Mouse (Mus musculus) heart, adult 8-10 months (tissue): ENCODE results near the gene Rpl11. TPM values are rescaled to one million over a fixed set of nuclear protein-coding genes. Genes with fewer than 3 reads are reported as not detected.

Experiments
- DNase-seq: peaks from one replicate; pipeline ENCODE4 v3.0.0; 2022; ENCODE audit warnings: low spot score
- total RNA-seq, 4 experiments: library from RNA; stranded (reverse); gene quantifications; 2 replicates each; pipeline ENCODE4 v1.2.4; 2022

Rpl11 gene
- total RNA-seq, 4 experiments from 2014 or later, result 238 to 318 (median 274) TPM

DNA sequence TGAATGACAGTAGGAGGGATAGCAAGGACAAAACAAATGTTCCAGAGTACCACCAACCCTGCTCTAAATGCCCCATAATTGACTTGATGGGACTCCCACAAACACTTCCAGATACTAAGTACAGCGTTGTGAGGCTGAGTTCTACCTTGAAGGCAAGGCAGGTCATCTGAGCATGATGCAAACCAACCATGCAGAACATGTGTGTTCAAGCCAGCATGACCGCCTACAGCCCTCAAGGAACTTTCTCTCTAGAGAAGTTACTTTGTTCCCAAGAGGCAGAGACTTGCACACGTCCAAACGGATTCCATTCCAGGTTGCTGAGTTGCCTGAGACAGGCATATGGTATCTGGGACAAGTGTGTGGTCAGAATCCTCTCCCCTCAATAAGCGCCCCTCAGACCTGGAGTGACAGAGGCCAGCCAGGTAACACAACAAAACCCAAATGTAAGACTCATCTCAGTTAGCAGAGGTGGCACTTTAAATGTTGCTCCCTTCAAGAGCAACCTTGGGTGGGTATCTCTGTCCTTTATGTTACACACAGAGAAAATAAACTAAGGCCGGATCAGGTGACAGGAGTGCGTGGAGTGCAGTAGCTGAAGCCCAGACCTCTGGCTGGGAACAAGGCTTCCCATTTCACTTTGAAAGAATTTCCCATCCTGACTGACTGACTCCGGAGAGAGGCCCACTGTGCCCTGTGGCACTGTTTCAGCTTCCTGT lies 25.7 kb downstream of the Rpl11 start:
- no peak for DNase-seq

DNA sequence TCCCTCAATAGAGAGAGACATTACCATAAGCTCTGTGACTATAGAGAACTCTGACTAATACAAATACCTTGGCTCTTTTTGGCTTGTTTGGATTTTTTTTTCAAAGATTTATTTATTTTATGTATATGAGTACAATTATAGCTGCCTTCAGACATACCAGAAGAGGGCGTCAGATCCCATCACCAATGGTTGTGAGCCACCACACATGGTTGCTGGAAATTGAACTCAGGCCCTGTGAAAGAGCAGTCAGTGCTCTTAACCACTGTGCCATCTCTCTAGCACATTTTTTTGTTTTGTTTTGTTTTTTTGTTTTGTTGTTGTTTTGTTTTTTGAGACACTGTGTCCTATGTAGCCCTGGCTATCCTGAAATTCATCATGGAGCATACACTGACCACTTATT lies 27.9 kb downstream of the Rpl11 start:
- no peak for DNase-seq

DNA sequence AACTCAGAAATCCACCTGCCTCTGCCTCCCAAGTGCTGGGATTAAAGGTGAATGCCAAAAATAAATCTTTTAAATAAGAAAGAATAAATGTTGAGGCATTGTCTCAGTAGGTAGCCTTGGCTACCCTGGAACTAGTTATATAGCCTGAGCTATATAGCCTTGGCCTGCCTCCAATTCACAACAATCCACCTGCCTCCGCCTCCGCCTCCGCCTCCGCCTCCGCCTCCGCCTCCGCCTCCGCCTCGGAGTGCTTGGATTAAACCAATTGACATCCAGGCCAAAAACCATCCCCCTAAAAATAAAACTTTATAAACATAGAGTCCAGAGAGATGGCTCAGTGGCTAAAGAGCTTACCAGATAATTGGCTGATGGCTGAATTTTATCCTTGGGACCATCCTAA lies 30.3 kb downstream of the Rpl11 start:
- no peak for DNase-seq

DNA sequence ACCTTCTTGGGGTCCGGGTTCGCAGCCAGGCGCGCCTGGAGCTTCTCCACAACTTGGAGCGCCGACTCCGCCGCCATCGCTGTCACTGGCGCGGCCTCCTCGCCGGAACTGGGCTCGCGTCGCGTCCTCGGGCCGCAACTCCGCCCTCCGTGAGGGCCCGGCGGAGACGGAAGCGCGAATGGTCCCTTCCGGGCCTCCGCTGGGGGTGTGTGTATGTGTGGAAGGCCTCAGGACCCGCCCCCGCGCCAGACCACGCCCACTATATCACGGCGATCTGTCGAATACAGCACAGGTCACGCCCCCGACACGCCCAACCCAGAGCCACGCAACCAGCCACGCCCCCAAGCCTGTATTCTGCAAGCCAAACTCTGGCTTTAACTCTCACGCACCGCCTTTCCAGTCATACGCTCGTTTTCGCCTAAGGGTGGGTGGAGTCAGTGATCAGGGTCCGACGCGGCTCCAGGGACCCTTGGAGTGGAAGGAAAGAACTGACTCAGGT lies 31.6 kb downstream of the Rpl11 start, which contains the start of gene Eloa:
Gene Eloa (minus strand): TSS at position 215 of the 499 bp plus-strand sequence.
- DNase-seq, result peak; percentile 100

DNA sequence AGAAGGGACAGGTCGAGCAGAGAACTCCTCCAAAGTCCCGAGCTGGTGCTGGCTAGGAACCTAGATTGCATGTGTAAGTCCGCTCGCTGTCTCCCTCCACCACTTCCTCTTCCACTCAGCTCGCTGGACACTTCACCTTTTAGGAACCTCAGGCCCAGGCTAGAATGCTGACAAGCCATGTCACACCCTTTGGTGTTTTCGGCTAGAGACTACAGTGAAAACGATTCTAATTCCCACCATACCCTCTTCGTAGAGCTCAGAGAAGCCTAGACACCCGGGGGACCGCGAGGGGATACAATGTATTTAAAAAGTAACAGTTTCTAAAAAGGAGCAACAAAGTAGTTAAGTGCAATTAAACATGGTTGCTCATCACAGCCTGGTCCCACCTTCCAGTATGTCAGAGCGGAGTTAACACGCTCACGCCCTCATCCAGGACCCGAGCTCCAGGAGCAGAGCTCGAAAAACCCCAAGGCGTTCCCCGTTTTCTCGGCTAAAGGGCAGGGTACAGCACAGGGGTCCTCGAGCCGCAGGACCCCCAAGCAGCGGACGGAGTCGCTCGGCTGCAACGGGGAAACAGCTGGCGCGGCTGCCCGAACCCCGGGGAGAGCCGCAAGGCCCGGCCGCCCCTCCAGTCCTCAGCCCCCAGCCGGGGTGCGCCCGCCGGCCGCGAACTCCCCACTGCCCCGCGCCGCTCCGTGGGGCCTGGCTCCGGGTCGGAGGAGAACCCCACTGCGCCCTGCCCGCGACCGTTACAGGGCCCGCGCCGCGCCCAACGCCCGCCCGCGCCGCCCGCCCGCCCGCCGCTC lies 32.3 kb downstream of the Rpl11 start:
- DNase-seq, result peak; percentile 17

DNA sequence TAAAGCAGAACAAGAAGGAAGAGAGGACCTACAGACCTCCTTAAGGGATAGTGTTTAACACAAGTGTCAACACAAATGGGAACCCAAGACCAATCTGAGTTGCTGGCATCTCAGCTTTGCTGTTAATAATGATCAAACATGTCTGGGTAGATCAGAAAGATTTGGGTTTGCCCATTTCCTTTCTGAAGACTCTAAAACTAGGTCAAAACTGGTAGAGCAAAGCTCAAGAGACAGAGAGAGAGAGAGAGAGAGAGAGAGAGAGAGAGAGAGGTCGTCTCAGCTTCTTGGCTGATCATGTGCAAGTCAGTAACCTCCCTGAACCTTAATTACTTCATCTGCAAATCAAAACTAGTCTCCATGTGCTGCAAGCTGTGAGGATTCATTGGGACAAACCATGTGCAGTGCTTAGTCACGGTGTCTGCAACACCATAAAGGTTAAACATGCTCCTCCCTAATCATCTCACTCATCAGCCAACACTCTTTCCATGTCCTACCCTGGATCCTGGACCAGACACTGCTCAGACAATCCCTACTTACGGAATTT lies 37.1 kb downstream of the Rpl11 start:
- DNase-seq, result no peak

DNA sequence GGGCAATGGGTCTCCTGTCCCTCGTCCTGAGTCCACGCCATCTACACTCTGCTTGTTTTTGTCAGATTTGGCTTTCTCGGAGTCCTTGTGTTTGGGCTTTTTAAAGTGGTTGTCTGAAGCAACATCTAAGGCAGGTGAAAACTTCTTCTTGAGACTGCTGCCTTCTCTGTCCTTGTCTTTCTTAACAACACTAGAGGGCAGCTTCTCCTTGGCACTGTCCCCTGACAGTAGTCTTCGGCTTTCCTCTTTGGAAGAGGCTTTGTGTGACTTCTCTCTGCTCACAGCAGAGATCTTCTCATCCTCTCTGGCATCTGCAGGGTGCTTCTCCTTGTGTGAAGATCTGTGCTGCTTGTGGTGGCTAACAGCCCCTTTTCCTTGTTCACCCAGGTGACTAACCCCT lies 42.6 kb downstream of the Rpl11 start:
- DNase-seq, result no peak

DNA sequence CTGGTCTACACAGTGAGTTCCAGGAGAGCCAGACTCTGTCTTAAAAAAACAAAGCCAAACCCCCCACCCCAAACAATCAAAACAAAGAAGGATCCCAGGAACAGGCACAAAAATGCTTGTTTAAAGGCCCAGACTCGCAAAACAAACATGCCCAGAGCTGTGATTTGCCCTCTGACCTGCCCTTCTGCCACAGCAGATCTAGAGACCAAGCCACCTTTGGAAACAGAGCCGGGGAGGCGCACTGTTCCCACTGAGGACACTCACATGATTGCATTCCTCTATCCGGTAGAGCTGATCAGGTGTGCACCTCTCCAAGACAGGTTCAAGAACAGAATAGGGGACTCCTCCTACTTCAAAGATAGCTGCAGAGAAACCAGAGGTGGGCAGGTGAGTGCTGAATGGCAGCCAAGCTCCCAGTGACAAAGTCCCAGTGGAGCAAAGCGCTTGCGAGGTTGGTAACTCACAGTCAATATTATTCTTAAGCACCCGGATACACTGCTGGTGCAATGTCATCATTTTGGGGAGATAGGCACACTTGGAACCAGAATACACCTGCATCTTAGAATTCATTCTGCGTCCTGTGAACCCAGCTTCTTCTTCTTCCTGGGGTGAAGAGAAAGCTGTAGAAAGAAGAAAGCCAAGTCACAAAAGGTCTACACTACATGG lies 44.3 kb downstream of the Rpl11 start:
- no peak for DNase-seq

DNA sequence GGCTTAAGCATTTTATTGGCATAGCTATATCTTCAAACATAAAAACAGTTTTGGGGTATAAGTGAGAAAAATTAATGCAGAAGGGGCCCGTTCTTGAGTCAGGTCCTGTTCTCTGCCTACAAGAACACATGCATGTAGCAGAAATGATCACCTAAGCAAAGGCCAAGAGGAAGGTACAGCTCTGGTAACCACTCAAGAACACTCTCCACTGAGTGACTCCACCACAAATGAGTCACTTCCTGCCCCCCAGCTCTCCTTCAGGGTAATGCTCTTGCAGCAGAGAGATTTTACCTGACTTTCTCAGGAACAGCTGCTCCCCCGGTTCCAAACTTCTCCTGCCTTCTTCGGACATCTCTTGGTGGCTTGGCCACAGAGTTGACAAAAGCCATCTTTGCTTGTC lies 46.4 kb downstream of the Rpl11 start:
- no peak for DNase-seq

DNA sequence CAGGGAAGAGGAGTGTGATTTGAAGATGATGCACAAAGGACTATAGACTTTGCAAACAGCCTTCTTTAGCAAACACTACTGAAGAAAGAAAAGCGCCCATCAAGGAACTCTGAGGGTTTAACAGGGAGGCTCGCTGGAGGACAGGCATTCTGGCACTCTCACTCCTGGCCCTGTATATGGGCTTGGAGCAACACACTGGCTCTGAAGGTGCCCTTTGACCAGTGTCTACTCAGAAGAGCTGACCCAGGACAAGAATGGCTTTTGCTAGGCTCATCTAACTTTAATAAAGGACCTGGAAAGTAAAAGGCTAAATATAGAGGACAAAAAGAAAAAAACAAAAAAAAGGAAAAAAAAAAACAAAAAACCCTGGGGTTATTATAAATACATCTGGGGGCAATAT lies 48.3 kb downstream of the Rpl11 start:
- no peak for DNase-seq

DNA sequence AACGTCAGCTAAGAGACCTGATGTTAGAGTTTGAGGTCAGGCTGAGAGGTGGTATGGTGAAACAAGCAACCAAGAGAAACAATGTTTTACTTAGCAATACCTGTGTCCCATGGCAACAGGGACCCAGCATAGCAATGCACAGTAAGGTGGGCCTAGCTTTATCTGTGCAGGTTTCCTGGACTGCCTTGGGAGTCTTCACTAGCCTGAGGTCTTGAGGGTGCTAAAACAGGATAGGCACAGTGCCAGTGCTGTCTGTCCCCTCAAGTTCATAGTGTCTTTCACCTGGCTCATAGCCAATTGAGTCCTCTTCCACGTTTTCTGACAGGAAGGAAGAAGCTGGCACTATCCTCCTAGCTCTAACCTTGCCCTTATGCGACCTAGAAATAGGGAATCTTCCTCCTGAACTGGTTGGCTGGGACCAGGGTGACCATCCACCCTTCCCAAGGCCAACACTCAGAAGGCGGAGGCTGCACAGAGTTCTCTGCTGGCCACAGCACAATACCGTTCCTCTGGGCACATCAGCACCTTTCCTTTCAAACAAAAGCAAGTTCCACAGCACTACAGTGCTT lies 49.0 kb downstream of the Rpl11 start:
- no peak for DNase-seq

DNA sequence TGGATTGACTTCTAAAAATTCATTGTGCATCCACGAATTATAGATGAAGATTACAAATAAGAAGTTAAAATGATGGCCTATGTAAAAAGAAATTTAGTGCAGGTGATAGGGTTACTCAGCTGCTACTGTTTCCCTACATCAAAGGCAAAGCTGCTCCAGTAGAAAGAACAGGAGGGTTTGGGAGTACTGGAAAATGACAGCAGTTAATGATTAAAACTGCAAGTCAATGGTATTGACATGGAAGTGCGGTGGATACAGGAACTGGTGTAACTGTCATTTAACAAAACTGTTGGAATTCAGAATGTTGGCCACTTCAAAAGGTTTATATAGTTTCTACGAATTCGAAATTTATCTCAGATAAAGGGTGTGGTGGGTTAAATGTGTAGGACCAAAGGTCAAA lies 58.1 kb downstream of the Rpl11 start:
- DNase-seq, result no peak

DNA sequence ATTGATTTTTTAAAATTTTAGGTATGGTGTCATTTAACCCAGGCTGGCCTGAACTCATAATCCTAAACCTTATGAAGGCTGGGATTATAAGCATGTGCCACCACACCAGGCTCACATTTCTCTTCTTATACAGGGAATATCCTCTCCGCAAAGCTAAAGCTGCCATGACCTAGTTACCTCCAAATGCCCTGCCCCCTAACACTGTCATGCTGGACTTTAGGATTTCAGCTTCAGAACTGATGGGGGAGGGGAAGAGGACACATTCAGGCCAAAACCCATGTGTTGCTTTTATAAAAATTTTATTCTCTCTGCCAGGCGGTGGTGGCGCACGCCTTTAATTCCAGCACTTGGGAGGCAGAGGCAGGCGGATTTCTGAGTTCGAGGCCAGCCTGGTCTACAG lies 59.3 kb downstream of the Rpl11 start:
- DNase-seq, result no peak

DNA sequence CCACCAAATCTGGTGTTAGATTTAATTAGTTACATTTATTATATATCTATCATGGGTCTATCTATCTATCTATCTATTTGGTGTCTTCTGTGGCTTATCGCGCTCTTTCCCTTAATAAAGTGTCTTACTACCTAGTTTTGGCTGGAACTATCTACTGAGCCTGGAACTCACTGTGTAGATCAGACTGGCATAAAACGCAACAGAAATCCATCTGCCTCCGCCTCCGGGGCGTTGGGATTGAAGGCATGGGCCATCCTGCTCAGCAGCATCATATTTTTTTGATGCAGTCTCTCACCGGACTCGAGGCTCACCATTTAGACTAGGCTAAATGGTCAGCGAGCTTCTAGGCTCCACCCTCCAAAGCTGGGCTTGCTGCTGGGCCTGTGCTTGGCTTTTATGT lies 65.5 kb downstream of the Rpl11 start:
- DNase-seq, result no peak

DNA sequence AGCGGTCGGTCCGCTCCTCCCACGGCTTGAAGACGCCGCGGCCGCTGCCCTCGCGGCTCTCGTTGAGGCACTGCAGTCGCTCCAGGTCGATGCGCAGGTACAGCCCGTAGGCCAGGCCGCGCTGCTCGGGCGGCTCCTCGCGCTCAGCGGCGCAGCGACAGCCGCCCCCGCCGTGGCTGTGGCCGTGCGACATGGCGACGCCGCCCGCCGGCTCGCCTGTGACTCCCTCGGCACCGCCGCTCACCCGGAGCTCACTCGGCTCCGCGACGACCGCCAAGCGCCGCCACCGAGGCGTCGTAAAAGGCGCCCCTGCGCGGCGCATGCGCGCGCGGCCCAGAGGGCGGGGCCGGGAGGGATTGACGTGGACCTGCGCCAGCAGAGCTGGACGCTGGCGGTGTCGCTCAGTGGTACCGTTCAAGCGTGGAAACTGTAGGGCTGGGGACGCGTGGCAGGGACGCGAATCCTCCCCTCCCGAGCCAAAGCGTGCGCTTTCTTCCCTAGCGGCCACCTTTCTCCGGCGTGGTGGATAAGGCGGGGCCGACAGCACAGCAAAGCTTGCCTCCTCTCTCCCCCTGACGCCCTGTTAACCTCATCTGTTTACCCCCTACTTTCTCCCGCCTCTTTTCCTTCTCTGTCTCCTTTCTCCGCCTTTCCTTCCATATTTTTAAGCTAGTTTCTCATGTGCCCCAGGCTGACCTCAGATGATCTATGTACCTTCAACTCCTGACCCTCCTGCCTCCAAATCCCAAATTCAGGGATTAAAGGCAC lies 66.1 kb downstream of the Rpl11 start, which contains the start of gene Pithd1:
Gene Pithd1 (minus strand): TSS at position 322 of the 768 bp plus-strand sequence.
- peak; percentile 90 for DNase-seq

DNA sequence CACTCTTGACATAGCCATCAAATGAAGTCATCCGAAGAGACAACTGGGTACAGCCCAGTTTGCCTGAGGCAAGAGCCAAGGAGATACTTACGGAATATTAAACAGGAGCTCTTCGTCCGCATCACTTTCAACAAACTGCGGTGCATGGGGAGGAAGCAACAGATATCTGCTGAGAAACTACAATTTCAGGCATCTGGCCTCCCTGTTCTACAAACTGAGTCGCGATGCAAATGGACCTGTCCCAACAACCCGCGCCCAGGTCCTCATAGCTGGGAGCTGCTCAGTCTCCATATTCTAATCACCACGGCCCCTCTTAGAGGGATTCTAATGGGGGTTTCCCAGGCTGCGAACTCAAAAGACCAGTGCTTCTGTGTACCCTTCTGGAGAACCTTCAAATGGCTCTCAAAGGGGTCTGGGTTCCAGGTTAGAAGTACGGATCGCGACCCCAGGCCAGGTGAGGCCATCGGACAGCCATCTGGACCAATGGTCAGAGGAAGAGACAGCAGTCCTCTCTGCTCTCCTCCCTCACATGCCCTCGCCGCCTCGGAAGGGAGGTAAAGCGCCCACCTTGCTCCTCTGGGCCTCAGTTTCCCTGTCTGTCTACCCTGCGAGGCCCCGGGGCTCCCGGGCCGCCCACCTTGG lies 66.8 kb downstream of the Rpl11 start:
- DNase-seq, result no peak

DNA sequence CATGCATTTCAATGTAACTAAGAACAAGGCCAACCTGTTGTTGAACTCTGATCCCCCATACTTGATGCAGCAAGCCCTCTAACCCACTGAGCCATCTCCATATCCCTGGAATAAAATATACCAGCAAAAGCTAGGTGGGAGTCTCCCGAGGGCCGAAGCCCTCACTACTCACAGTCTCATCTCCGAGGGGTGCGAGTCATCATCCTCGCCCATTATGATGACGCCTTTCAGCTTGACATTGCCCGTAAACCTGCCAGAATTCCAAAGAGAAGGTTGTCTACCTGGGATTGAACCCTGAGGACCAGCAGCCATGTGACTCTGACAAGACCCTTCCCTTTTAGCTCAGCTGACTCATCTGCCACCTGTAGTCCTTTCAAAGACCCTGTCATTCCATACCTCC lies 67.5 kb downstream of the Rpl11 start:
- DNase-seq, result no peak

DNA sequence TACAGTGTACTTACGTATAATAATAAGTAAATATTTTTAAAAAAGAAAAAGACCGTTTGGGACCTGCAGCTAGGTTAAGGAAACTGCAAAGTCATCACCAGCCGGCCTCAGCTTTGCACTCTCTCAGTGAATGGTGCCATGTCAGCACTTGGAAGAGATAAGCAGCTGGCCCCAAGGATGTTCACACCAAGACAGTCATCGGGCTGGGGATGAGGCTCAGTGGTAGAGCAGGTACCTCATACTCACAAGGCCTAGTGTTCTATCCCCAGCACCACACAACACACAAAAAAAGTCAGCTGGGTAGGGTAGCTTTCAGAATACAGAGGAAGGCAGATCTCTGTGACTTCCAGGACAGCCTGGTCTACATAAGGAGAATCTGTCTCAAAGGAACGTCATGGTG lies 68.0 kb downstream of the Rpl11 start:
- DNase-seq, result no peak

DNA sequence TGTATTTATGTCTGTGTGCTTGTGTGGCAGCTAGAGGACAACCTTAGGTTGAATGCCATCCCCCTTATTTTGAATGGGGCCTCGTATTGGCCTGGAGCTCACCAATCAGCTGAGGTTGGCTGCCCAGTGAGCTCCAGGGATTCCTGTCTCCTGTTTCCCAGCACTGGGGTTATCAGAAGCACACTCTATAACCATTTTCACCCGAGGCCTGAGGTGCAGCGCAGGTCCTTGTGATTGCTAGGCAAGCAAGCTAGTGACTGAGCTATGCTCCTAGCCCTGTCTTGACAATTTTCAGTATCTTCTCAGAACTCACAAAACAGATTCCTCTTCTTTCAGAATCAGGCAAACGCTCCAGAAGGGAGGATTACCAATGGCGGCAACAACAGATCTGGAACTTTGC lies 68.7 kb downstream of the Rpl11 start:
- DNase-seq, result no peak

DNA sequence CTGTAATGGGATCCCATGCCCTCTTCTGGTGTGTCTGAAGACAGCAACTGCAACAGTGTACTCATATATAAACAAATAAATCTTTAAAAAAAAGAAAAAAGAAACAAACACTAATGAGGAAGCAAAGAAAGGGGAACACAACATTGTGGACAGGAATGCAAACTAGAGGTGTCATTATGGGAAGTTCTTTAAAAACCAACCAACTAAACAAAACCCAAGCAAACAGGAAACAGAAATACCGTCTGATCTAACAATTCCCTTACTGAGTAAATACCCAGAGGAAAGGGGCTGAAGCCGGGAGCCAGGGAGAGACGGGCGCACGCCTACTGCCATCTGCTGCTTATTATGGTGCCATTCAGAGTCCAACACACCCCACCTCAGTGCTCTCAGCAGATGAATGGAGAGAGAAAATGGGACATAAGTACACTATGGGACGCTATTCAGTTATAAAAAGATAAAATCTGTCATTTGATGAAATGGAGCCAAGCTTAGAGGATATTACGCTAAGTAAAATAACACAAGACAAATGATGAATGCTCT lies 71.6 kb downstream of the Rpl11 start:
- DNase-seq, result no peak
